Mouse (Mus musculus): ENCODE data around the gene Wnt3. TPM values are rescaled to one million over a fixed set of nuclear protein-coding genes. Genes with fewer than 3 reads are reported as not detected.

Wnt3 gene
- total and polyA plus RNA-seq, 3 experiments, result not detected

GRCm38 (mm10) chr11:103809611-103810598, 36.0 kb downstream of the Wnt3 start:
- peak overlapping the region; percentile 44 for H3K4me3 ChIP-seq
- H3K27me3 ChIP-seq (ENCODE audit: control insufficient read depth, insufficient read depth, low read length), result peaks cover 14% of the 10 kb centered on the region
- peak in 1 of 2 experiments; percentile 21 for DNase-seq
- TF ChIP-seq CTCF (IDR thresholded peaks at IDR 0.05) (no peak), EP300 (IDR thresholded peaks at IDR 0.05; ENCODE audit: insufficient read depth, low read depth, low read length) (no peak), POLR2A (IDR thresholded peaks at IDR 0.05; ENCODE audit: insufficient read depth, low read depth, low read length) (no peak)
- no peaks in the 10 kb centered on the region for H3K79me2 ChIP-seq (replicated peaks; ENCODE audit: control insufficient read depth, insufficient read depth, low read length)
- no peaks in the 10 kb centered on the region for H3K36me3 ChIP-seq (ENCODE audit: control insufficient read depth, insufficient read depth, low read length)
- H3K27ac ChIP-seq, result no peak overlapping the region
- H3K9ac ChIP-seq (ENCODE audit: low read depth, low read length), result no peak overlapping the region
- intact Hi-C loops (cut with DNase I), result no loop called here
- WGBS, result 4% methylated on average over 92 of the region's 107 CpGs
- H3K4me1 ChIP-seq (ENCODE audit: control insufficient read depth, insufficient read depth, low read length), result peaks cover 2% of the 10 kb centered on the region; the same call in 1 of the 2 replicates

GRCm38 (mm10) chr11:103810631-103811030, 36.7 kb downstream of the Wnt3 start:
- Histone ChIP-seq H3K79me2 (replicated peaks; ENCODE audit: control insufficient read depth, insufficient read depth, low read length) (no peaks in the 10 kb centered on the region), H3K4me1 (ENCODE audit: control insufficient read depth, insufficient read depth, low read length) (peaks cover 2% of the 10 kb centered on the region; the same call in 1 of the 2 replicates), H3K36me3 (ENCODE audit: control insufficient read depth, insufficient read depth, low read length) (no peaks in the 10 kb centered on the region), H3K9ac (ENCODE audit: low read depth, low read length) (no peak overlapping the region), H3K4me3 (no peak overlapping the region; the same call in 1 of the 2 replicates), H3K27me3 (ENCODE audit: control insufficient read depth, insufficient read depth, low read length) (peaks cover 14% of the 10 kb centered on the region), H3K27ac (no peak overlapping the region)
- intact Hi-C loops (cut with DNase I), result no loop called here
- TF ChIP-seq EP300 (IDR thresholded peaks at IDR 0.05; ENCODE audit: insufficient read depth, low read depth, low read length) (no peak), POLR2A (IDR thresholded peaks at IDR 0.05; ENCODE audit: insufficient read depth, low read depth, low read length) (no peak), CTCF (IDR thresholded peaks at IDR 0.05) (no peak)
- DNase-seq, result no peak
- WGBS, result 40% methylated on average over 12 of the region's 12 CpGs

GRCm38 (mm10) chr11:103811246-103811645, 37.3 kb downstream of the Wnt3 start:
- peaks cover 14% of the 10 kb centered on the region for H3K27me3 ChIP-seq (ENCODE audit: control insufficient read depth, insufficient read depth, low read length)

GRCm38 (mm10) chr11:103814808-103815207, 40.9 kb downstream of the Wnt3 start:
- Histone ChIP-seq H3K36me3 (ENCODE audit: control insufficient read depth, insufficient read depth, low read length) (no peaks in the 10 kb centered on the region), H3K27ac (no peak overlapping the region), H3K79me2 (replicated peaks; ENCODE audit: control insufficient read depth, insufficient read depth, low read length) (no peaks in the 10 kb centered on the region), H3K9ac (ENCODE audit: low read depth, low read length) (no peak overlapping the region), H3K27me3 (ENCODE audit: control insufficient read depth, insufficient read depth, low read length) (peaks cover 9% of the 10 kb centered on the region), H3K4me1 (ENCODE audit: control insufficient read depth, insufficient read depth, low read length) (no peaks in the 10 kb centered on the region), H3K4me3 (no peak overlapping the region)
- WGBS, result 23% methylated on average over 3 of the region's 3 CpGs
- TF ChIP-seq POLR2A (IDR thresholded peaks at IDR 0.05; ENCODE audit: insufficient read depth, low read depth, low read length) (no peak), CTCF (IDR thresholded peaks at IDR 0.05) (no peak), EP300 (IDR thresholded peaks at IDR 0.05; ENCODE audit: insufficient read depth, low read depth, low read length) (no peak)
- no peak for DNase-seq
- intact Hi-C loops (cut with DNase I), result no loop called here

More at GRCm38 (mm10) chr11:103811246-103811645, 37.3 kb downstream of the Wnt3 start:
- WGBS, result 82% methylated on average over 25 of the region's 25 CpGs
- Histone ChIP-seq H3K4me1 (ENCODE audit: control insufficient read depth, insufficient read depth, low read length) (peaks cover 2% of the 10 kb centered on the region; the same call in 1 of the 2 replicates), H3K9ac (ENCODE audit: low read depth, low read length) (no peak overlapping the region), H3K36me3 (ENCODE audit: control insufficient read depth, insufficient read depth, low read length) (no peaks in the 10 kb centered on the region), H3K79me2 (replicated peaks; ENCODE audit: control insufficient read depth, insufficient read depth, low read length) (no peaks in the 10 kb centered on the region), H3K4me3 (no peak overlapping the region), H3K27ac (no peak overlapping the region)
- no peak for DNase-seq
- TF ChIP-seq CTCF (IDR thresholded peaks at IDR 0.05) (no peak), EP300 (IDR thresholded peaks at IDR 0.05; ENCODE audit: insufficient read depth, low read depth, low read length) (no peak)
- intact Hi-C loops (cut with DNase I), result no loop called here

- intact Hi-C loops (cut with DNase I), result no loop called here
- no peak overlapping the region for H3K27ac ChIP-seq
- H3K27me3 ChIP-seq (ENCODE audit: control insufficient read depth, insufficient read depth, low read length), result peaks cover 4% of the 10 kb centered on the region; the same call in 1 of the 2 replicates
- H3K36me3 ChIP-seq (ENCODE audit: control insufficient read depth, insufficient read depth, low read length), result no peaks in the 10 kb centered on the region
- peak in 1 of 2 experiments; percentile 11 for DNase-seq
- TF ChIP-seq POLR2A (IDR thresholded peaks at IDR 0.05; ENCODE audit: insufficient read depth, low read depth, low read length) (no peak), CTCF (IDR thresholded peaks at IDR 0.05) (no peak), EP300 (IDR thresholded peaks at IDR 0.05; ENCODE audit: insufficient read depth, low read depth, low read length) (no peak)
- H3K9ac ChIP-seq (ENCODE audit: low read depth, low read length), result no peak overlapping the region
- WGBS, result 28% methylated on average over 13 of the region's 13 CpGs
- no peak overlapping the region for H3K4me3 ChIP-seq
- no peaks in the 10 kb centered on the region for H3K79me2 ChIP-seq (replicated peaks; ENCODE audit: control insufficient read depth, insufficient read depth, low read length)
- H3K4me1 ChIP-seq (ENCODE audit: control insufficient read depth, insufficient read depth, low read length), result no peaks in the 10 kb centered on the region
Observed at GRCm38 (mm10) chr11:103815986-103816385, 42.0 kb downstream of the Wnt3 start.

GRCm38 (mm10) chr11:103816719-103817118, 42.8 kb downstream of the Wnt3 start:
- H3K4me3 ChIP-seq, result no peak overlapping the region
- WGBS, result 85% methylated on average over 8 of the region's 8 CpGs

More at GRCm38 (mm10) chr11:103816719-103817118, 42.8 kb downstream of the Wnt3 start:
- Histone ChIP-seq H3K79me2 (replicated peaks; ENCODE audit: control insufficient read depth, insufficient read depth, low read length) (no peaks in the 10 kb centered on the region), H3K27ac (no peak overlapping the region), H3K9ac (ENCODE audit: low read depth, low read length) (no peak overlapping the region), H3K36me3 (ENCODE audit: control insufficient read depth, insufficient read depth, low read length) (no peaks in the 10 kb centered on the region), H3K27me3 (ENCODE audit: control insufficient read depth, insufficient read depth, low read length) (no peaks in the 10 kb centered on the region), H3K4me1 (ENCODE audit: control insufficient read depth, insufficient read depth, low read length) (no peaks in the 10 kb centered on the region)
- intact Hi-C loops (cut with DNase I), result no loop called here
- DNase-seq, result no peak
- TF ChIP-seq CTCF (IDR thresholded peaks at IDR 0.05) (no peak), POLR2A (IDR thresholded peaks at IDR 0.05; ENCODE audit: insufficient read depth, low read depth, low read length) (no peak), EP300 (IDR thresholded peaks at IDR 0.05; ENCODE audit: insufficient read depth, low read depth, low read length) (no peak)

Measured in heart, adult 2 months (tissue).